Comparison of ENCODE assay signal across 8 mouse cellular contexts in genomic region chr9:45417245-45417644, GRCm38 (mm10). TPM values are rescaled to one million over a fixed set of nuclear protein-coding genes. Genes with fewer than 3 reads are reported as not detected.
A peak's percentile ranks its signal among the peaks of the same experiment; 100 is the strongest.
DNase-seq lines count a peak whose midpoint lies in the region; ATAC-seq and TF ChIP-seq lines count a peak whose summit lies in the region.

No protein-coding gene starts in this region.

- in situ Hi-C loops in CH12.LX (cut with MboI; ENCODE audit: low pct_ligation_motif_present, low pct_unique_long_range_greater_than_20kb, low sequenced_read_pairs) = loop anchor here (5.0 to 10.0 kb wide), 2 partner anchors 105 to 328 kb away; no protein-coding TSS in a partner anchor

- DNase-seq in heart, adult 8-10 months (ENCODE audit: low spot score) = peak; percentile 38
- no peak for DNase-seq in heart, embryonic 10.5 days (ENCODE audit: low spot score)
- peak; percentile 73 for DNase-seq in CH12.LX (ENCODE audit: extremely low read depth)
- peak; percentile 46 for DNase-seq in brain, embryonic 14.5 days (ENCODE audit: low read depth)
- peak; percentile 54 for DNase-seq in forelimb bud, embryonic 11.5 days (ENCODE audit: low read depth, low spot score)
- DNase-seq in kidney, postnatal 0 days (ENCODE audit: low spot score) = peak; percentile 70
- peak; percentile 81 for DNase-seq in lung, postnatal 0 days (ENCODE audit: low spot score)
- peak; percentile 88 for DNase-seq in splenic B cell, adult 2 months (ENCODE audit: low read depth, low spot score)

- H3K27ac ChIP-seq in heart, embryonic 10.5 days = no peak overlapping the region
- H3K27ac ChIP-seq in CH12.LX (ENCODE audit: insufficient read depth, low read depth) = no peak overlapping the region
- H3K27ac ChIP-seq in kidney, postnatal 0 days = no peak overlapping the region
- H3K27ac ChIP-seq in lung, postnatal 0 days (ENCODE audit: low read length) = no peak overlapping the region

- H3K9ac ChIP-seq in CH12.LX (ENCODE audit: insufficient read depth, low read depth) = peak overlapping the region; percentile 10
- H3K9ac ChIP-seq in kidney, postnatal 0 days (ENCODE audit: low read depth, low read length) = peak overlapping the region; percentile 35
- H3K9ac ChIP-seq in lung, postnatal 0 days (replicated peaks; ENCODE audit: low read depth) = no peak overlapping the region; the same call in 1 of the 2 replicates

- TF ChIP-seq RAD21 in CH12.LX (IDR thresholded peaks at IDR 0.05; ENCODE audit: low read depth, low read length) = peak; percentile 73

- peak overlapping the region; percentile 23 for H3K4me2 ChIP-seq in CH12.LX (ENCODE audit: insufficient read depth, low read depth, poor library complexity, severe bottlenecking)
- H3K4me2 ChIP-seq in kidney, postnatal 0 days (ENCODE audit: low read length) = peak overlapping the region; percentile 37
- peak overlapping the region; percentile 51 for H3K4me2 ChIP-seq in lung, postnatal 0 days (replicated peaks; ENCODE audit: low read depth, low read length)

- 27% methylated on average over 8 of the region's 8 CpGs for WGBS in heart, embryonic 10.5 days
- WGBS in kidney, postnatal 0 days = 20% methylated on average over 8 of the region's 8 CpGs
- 15% methylated on average over 8 of the region's 8 CpGs for WGBS in lung, postnatal 0 days

- dilution Hi-C loops in CH12.LX (cut with MboI; ENCODE audit: extremely low pct_ligation_motif_present, extremely low pct_unique_long_range_greater_than_20kb, low sequenced_read_pairs) = no loop called here

- H3K4me3 ChIP-seq in heart, embryonic 10.5 days = no peak overlapping the region
- H3K4me3 ChIP-seq in CH12.LX (replicated peaks in 1 of 3; ENCODE audit: low read depth in 2 of 3, low read length in 2 of 3, poor library complexity in 1 of 3) = peak overlapping the region; percentile 36 to 53 (median 49)
- H3K4me3 ChIP-seq in kidney, postnatal 0 days (replicated peaks; ENCODE audit: low read depth, low read length) = no peak overlapping the region
- 0 out of 2 replicates have a peak overlapping the region, but pooled peaks have one; percentile 19 for H3K4me3 ChIP-seq in lung, postnatal 0 days (ENCODE audit: low read depth, low read length)

- no peaks in the 10 kb centered on the region for H3K9me3 ChIP-seq in heart, embryonic 10.5 days
- no peaks in the 10 kb centered on the region for H3K9me3 ChIP-seq in CH12.LX (replicated peaks; ENCODE audit: low read length)
- no peaks in the 10 kb centered on the region for H3K9me3 ChIP-seq in kidney, postnatal 0 days (replicated peaks; ENCODE audit: low read length)
- H3K9me3 ChIP-seq in lung, postnatal 0 days (ENCODE audit: low read length) = no peaks in the 10 kb centered on the region

- no peak for ATAC-seq in kidney, postnatal 0 days (replicated peaks; ENCODE audit: low FRiP score, low read depth)
- peak; percentile 61 for ATAC-seq in lung, postnatal 0 days

- H3K36me3 ChIP-seq in heart, embryonic 10.5 days = no peaks in the 10 kb centered on the region
- H3K36me3 ChIP-seq in CH12.LX (replicated peaks in 1 of 2; ENCODE audit: control insufficient read depth in 1 of 2, insufficient read depth in 1 of 2, low read length in 1 of 2) = no peaks in the 10 kb centered on the region
- no peaks in the 10 kb centered on the region for H3K36me3 ChIP-seq in kidney, postnatal 0 days (ENCODE audit: insufficient read depth, low read length)
- H3K36me3 ChIP-seq in lung, postnatal 0 days (ENCODE audit: insufficient read depth, low read length) = no peaks in the 10 kb centered on the region
- H3K36me3 ChIP-seq in splenic B cell, adult 2 months (ENCODE audit: control insufficient read depth, insufficient read depth, low read length, poor library complexity, severe bottlenecking) = no peaks in the 10 kb centered on the region

- H3K79me2 ChIP-seq in CH12.LX (replicated peaks; ENCODE audit: control insufficient read depth, extremely low read depth, insufficient read depth, poor library complexity, severe bottlenecking) = no peaks in the 10 kb centered on the region

- H3K27me3 ChIP-seq in heart, embryonic 10.5 days (ENCODE audit: insufficient read depth, poor library complexity, severe bottlenecking) = peaks cover 47% of the 10 kb centered on the region
- H3K27me3 ChIP-seq in CH12.LX (replicated peaks) = no peaks in the 10 kb centered on the region
- H3K27me3 ChIP-seq in kidney, postnatal 0 days (ENCODE audit: insufficient read depth, low read length) = no peaks in the 10 kb centered on the region
- no peaks in the 10 kb centered on the region for H3K27me3 ChIP-seq in lung, postnatal 0 days (replicated peaks; ENCODE audit: insufficient read depth, low read length)
- no peaks in the 10 kb centered on the region for H3K27me3 ChIP-seq in splenic B cell, adult 2 months (ENCODE audit: control insufficient read depth, insufficient read depth, low read length, poor library complexity, severe bottlenecking)

- TF ChIP-seq POLR2A in CH12.LX (IDR thresholded peaks at IDR 0.05; ENCODE audit: low read depth, low read length) = peak; percentile 42; the same call in 1 of the 2 replicates
- no peak for TF ChIP-seq POLR2A in brain, embryonic 14.5 days (IDR thresholded peaks at IDR 0.05; ENCODE audit: borderline replicate concordance, extremely low read depth, insufficient read depth, insufficient read length, poor library complexity, severe bottlenecking)

- no peaks in the 10 kb centered on the region for H3K4me1 ChIP-seq in heart, embryonic 10.5 days
- peaks cover 6 to 35% of the 10 kb centered on the region in 2 experiments for H3K4me1 ChIP-seq in CH12.LX (ENCODE audit: control insufficient read depth in 1 of 2, insufficient read depth in 2 of 2)
- no peaks in the 10 kb centered on the region for H3K4me1 ChIP-seq in kidney, postnatal 0 days (replicated peaks; ENCODE audit: insufficient read depth, low read length)
- H3K4me1 ChIP-seq in lung, postnatal 0 days (ENCODE audit: insufficient read depth, low read depth, low read length) = no peaks in the 10 kb centered on the region

- TF ChIP-seq EP300 in CH12.LX (IDR thresholded peaks at IDR 0.05; ENCODE audit: low read length) = peak; percentile 42; the same call in 1 of the 2 replicates
- TF ChIP-seq EP300 in lung, postnatal 0 days (IDR thresholded peaks at IDR 0.05) = no peak

- peak; percentile 86 to 97 for TF ChIP-seq CTCF in CH12.LX (conservative IDR thresholded peaks at IDR 0.05 in 1 of 2, IDR thresholded peaks at IDR 0.05 in 1 of 2; ENCODE audit: low read depth in 2 of 2, low read length in 2 of 2)
- TF ChIP-seq CTCF in brain, embryonic 14.5 days (IDR thresholded peaks at IDR 0.05; ENCODE audit: borderline replicate concordance, extremely low read depth, insufficient read depth, insufficient read length) = peak; percentile 72; the same call in 1 of the 2 replicates
- TF ChIP-seq CTCF in kidney, postnatal 0 days (IDR thresholded peaks at IDR 0.05; ENCODE audit: low read depth) = peak; percentile 84
- TF ChIP-seq CTCF in lung, postnatal 0 days (IDR thresholded peaks at IDR 0.05) = peak; percentile 83

TF ChIP-seq in CH12.LX, 34 proteins besides CTCF, POLR2A, EP300 and RAD21 (continues in another document):
- TF ChIP-seq CHD2 (IDR thresholded peaks at IDR 0.05; ENCODE audit: low read length) (no peak), TCF12 (IDR thresholded peaks at IDR 0.05; ENCODE audit: low read depth, low read length) (peak; percentile 49), MYC (IDR thresholded peaks at IDR 0.05; ENCODE audit: low read depth, low read length) (peak; percentile 65; the same call in 1 of the 2 replicates), ETS1 (conservative IDR thresholded peaks at IDR 0.05; ENCODE audit: low read depth, low read length) (peak; percentile 30; the same call in 1 of the 2 replicates), JUN (IDR thresholded peaks at IDR 0.05; ENCODE audit: insufficient read depth, low read depth, low read length) (no peak), TBP (conservative IDR thresholded peaks at IDR 0.05; ENCODE audit: low read depth, low read length) (peak; percentile 88), POLR2AphosphoS2 (IDR thresholded peaks at IDR 0.05; ENCODE audit: low read depth, low read length) (no peak), MAFK (IDR thresholded peaks at IDR 0.05; ENCODE audit: insufficient replicate concordance, low read length) (no peak), NRF1 (IDR thresholded peaks at IDR 0.05; ENCODE audit: low read depth, low read length) (no peak), HCFC1 (IDR thresholded peaks at IDR 0.05; ENCODE audit: low read depth, low read length) (peak; percentile 50), PAX5 (IDR thresholded peaks at IDR 0.05; ENCODE audit: low read length) (no peak), E2F4 (IDR thresholded peaks at IDR 0.05; ENCODE audit: insufficient replicate concordance, low read depth, low read length) (no peak), SMC3 (IDR thresholded peaks at IDR 0.05; ENCODE audit: low read depth, low read length) (peak; percentile 78)

RNA-seq across cellular contexts. Expression of gene Dscaml1, which starts 9.2 kb away (rescaled TPM):
- not detected for total RNA-seq in heart, adult 8-10 months (2022)
- 0.14 TPM in 2 replicates for polyA plus RNA-seq in heart, embryonic 10.5 days (2016; fragmentation: Nextera tagmentation; extraction: Ambion mirVana)
- total RNA-seq in CH12.LX (2012; rRNA removed) (not detected in 2 replicates), CH12.LX (2014; rRNA removed) (not detected in 2 replicates)
- polyA plus RNA-seq in CH12.LX (2012; ENCODE audit: insufficient read length, low read depth) = not detected in 2 replicates
- polyA plus RNA-seq in brain, embryonic 14.5 days (2012; rRNA removed) = 34.3 and 36.8 TPM in 2 replicates
- 0.09 and 0.24 TPM in 2 replicates for polyA plus RNA-seq in kidney, postnatal 0 days (2015; fragmentation: Nextera tagmentation; extraction: Ambion mirVana)
- polyA plus RNA-seq in lung, postnatal 0 days (2015; fragmentation: Nextera tagmentation; extraction: Ambion mirVana) = 0.16 and 0.19 TPM in 2 replicates

RNA-seq across cellular contexts. Expression of gene Fxyd2, which starts 17.8 kb away (rescaled TPM):
- total RNA-seq in heart, adult 8-10 months (2022) = 1 to 10 TPM; 1.7 to 5.8 (median 3.9) TPM
- polyA plus RNA-seq in heart, embryonic 10.5 days (2016; fragmentation: Nextera tagmentation; extraction: Ambion mirVana) = 0.71 and 1.2 TPM in 2 replicates
- not detected in 2 replicates for total RNA-seq in CH12.LX (2012; rRNA removed)
- total RNA-seq in CH12.LX (2014; rRNA removed) = not detected in 2 replicates
- not detected in 2 replicates for polyA plus RNA-seq in CH12.LX (2012; ENCODE audit: insufficient read length, low read depth)
- 7.7 and 8.4 TPM in 2 replicates for polyA plus RNA-seq in brain, embryonic 14.5 days (2012; rRNA removed)
- polyA plus RNA-seq in kidney, postnatal 0 days (2015; fragmentation: Nextera tagmentation; extraction: Ambion mirVana) = 2,817 and 2,959 TPM in 2 replicates
- 1.2 and 1.5 TPM in 2 replicates for polyA plus RNA-seq in lung, postnatal 0 days (2015; fragmentation: Nextera tagmentation; extraction: Ambion mirVana)

RNA-seq across cellular contexts. Expression of gene Fxyd6, which starts 47.3 kb away (rescaled TPM):
- 10 to 100 TPM; 14.4 to 22.4 (median 18.8) TPM for total RNA-seq in heart, adult 8-10 months (2022)
- 40.5 and 63.2 TPM in 2 replicates for polyA plus RNA-seq in heart, embryonic 10.5 days (2016; fragmentation: Nextera tagmentation; extraction: Ambion mirVana)
- total RNA-seq in CH12.LX (2012; rRNA removed) = 0.08 TPM in 1 of 2 replicates, not detected in the other
- total RNA-seq in CH12.LX (2014; rRNA removed) = not detected in 2 replicates
- not detected in 2 replicates for polyA plus RNA-seq in CH12.LX (2012; ENCODE audit: insufficient read length, low read depth)
- 374 and 382 TPM in 2 replicates for polyA plus RNA-seq in brain, embryonic 14.5 days (2012; rRNA removed)
- 141 and 147 TPM in 2 replicates for polyA plus RNA-seq in kidney, postnatal 0 days (2015; fragmentation: Nextera tagmentation; extraction: Ambion mirVana)
- 13.4 and 13.5 TPM in 2 replicates for polyA plus RNA-seq in lung, postnatal 0 days (2015; fragmentation: Nextera tagmentation; extraction: Ambion mirVana)

Comparison
In these comparisons a context has a peak if more than half of its experiments do, and no peak if none do; other contexts are left out.
1. H3K4me3 ChIP-seq: peak in CH12.LX (3 of 3) and lung, postnatal 0 days (single experiment); none in heart, embryonic 10.5 days (single experiment) and kidney, postnatal 0 days (single experiment).
2. RNA of gene Dscaml1, which starts 9.2 kb away (polyA plus RNA-seq): 34.3 to 36.8 TPM in brain, embryonic 14.5 days; 0.09 to 0.24 TPM in kidney, postnatal 0 days, 0.16 to 0.19 TPM in lung, postnatal 0 days, 0.14 TPM in heart, embryonic 10.5 days and not detected in CH12.LX; every median in the first group is over 10 times any median in the second.
3. RNA of gene Fxyd2, which starts 17.8 kb away (polyA plus RNA-seq): 2,817 to 2,959 TPM in kidney, postnatal 0 days; 7.7 to 8.4 TPM in brain, embryonic 14.5 days, 1.2 to 1.5 TPM in lung, postnatal 0 days, 0.71 to 1.2 TPM in heart, embryonic 10.5 days and not detected in CH12.LX; every median in the first group is over 100 times any median in the second.
4. RNA of gene Fxyd6, which starts 47.3 kb away (polyA plus RNA-seq): 374 to 382 TPM in brain, embryonic 14.5 days, 141 to 147 TPM in kidney, postnatal 0 days, 40.5 to 63.2 TPM in heart, embryonic 10.5 days and 13.4 to 13.5 TPM in lung, postnatal 0 days; not detected in CH12.LX; every median in the first group is over 10 times any median in the second.
5. Peak in every context shown above with its lines, with median percentiles within 50 percentile points of each other: H3K4me2 ChIP-seq and CTCF ChIP-seq.